Mouse (Mus musculus) hindbrain, embryonic 14.5 days (tissue): ENCODE results near the gene Trdn. TPM values are rescaled to one million over a fixed set of nuclear protein-coding genes. Genes with fewer than 3 reads are reported as not detected.

Experiments used
- ATAC-seq: fragments of 200-750 bp; cut with Nextera tagmentation; 2 replicates; pipeline ENCODE4 v1.8.0; 2017; ENCODE audit warnings: moderate number of reproducible peaks, mild to moderate bottlenecking, moderate TSS enrichment, moderate library complexity; ENCODE audit not compliant: low FRiP score
- DNase-seq: peaks from one replicate; pipeline ENCODE4 v3.0.0-alpha.2; 2015; ENCODE audit warnings: low spot score
- H3K27ac ChIP-seq: fragments of 300-500 bp; sonication (generic); 2 replicates; pipeline ENCODE4 v1.5.1; 2014; ENCODE audit warnings: mild to moderate bottlenecking, moderate library complexity
- H3K27me3 ChIP-seq: fragments of 300-500 bp; sonication (generic); 2 replicates; pipeline ENCODE4 v1.6.1; 2014; ENCODE audit warnings: mild to moderate bottlenecking, low read length, mixed read lengths; ENCODE audit not compliant: control insufficient read depth, insufficient read depth
- H3K36me3 ChIP-seq: fragments of 300-500 bp; sonication (generic); replicated peaks from 2 replicates; pipeline ENCODE4 v1.6.1; 2014; ENCODE audit not compliant: control insufficient read depth, insufficient read depth
- H3K4me1 ChIP-seq: fragments of 300-500 bp; sonication (generic); replicated peaks from 2 replicates; pipeline ENCODE4 v1.6.1; 2014; ENCODE audit warnings: antibody characterized with exemption, low read length, mixed read lengths; ENCODE audit not compliant: control insufficient read depth, insufficient read depth
- H3K4me2 ChIP-seq: fragments of 300-500 bp; sonication (generic); replicated peaks from 2 replicates; pipeline ENCODE4 v1.6.1; 2014; ENCODE audit warnings: mild to moderate bottlenecking, moderate library complexity
- H3K4me3 ChIP-seq: fragments of 300-500 bp; sonication (generic); replicated peaks from 2 replicates; pipeline ENCODE4 v1.5.1; 2014; ENCODE audit warnings: mild to moderate bottlenecking, low read length
- H3K9ac ChIP-seq: fragments of 300-500 bp; sonication (generic); 2 replicates; pipeline ENCODE4 v1.6.1; 2014
- H3K9me3 ChIP-seq: fragments of 300-500 bp; sonication (generic); 2 replicates; pipeline ENCODE4 v1.6.1; 2016; ENCODE audit warnings: low read length; ENCODE audit not compliant: control insufficient read depth
- WGBS: fragments of 180-500 bp; shearing (Covaris S2); extraction: QIAGEN DNeasy Blood & Tissue Kit; methylation state at CpG from one replicate; pipeline ENCODE4 v1.1.7; 2014; 5-methylcytosine and 5-hydroxymethylcytosine counted together
- polyA plus RNA-seq: library from polyadenylated mRNA; unstranded; fragments of >200 nt; fragmentation: Nextera tagmentation; extraction: Ambion mirVana; gene quantifications from 2 replicates; pipeline ENCODE4 v1.2.1, GENCODE M21; 2014

The Trdn gene
- polyA plus RNA-seq, 1 experiment from 2014 or later = 0.13 TPM

GRCm38 (mm10) chr10:33256202-33256601, 175.8 kb downstream of the Trdn start:
- WGBS = 76% methylated on average over 1 of the region's 1 CpGs
- no peak for ATAC-seq

GRCm38 (mm10) chr10:33304982-33305381, 224.6 kb downstream of the Trdn start:
- H3K4me2 ChIP-seq = no peak overlapping the region
- H3K27me3 ChIP-seq = no peaks in the 10 kb centered on the region
- no peak overlapping the region for H3K4me3 ChIP-seq
- WGBS = 27% methylated on average over 2 of the region's 2 CpGs
- H3K27ac ChIP-seq = no peak overlapping the region
- no peaks in the 10 kb centered on the region for H3K9me3 ChIP-seq
- DNase-seq = peak; percentile 73
- H3K9ac ChIP-seq = no peak overlapping the region
- H3K4me1 ChIP-seq = no peaks in the 10 kb centered on the region
- no peaks in the 10 kb centered on the region for H3K36me3 ChIP-seq
- no peak for ATAC-seq

More at GRCm38 (mm10) chr10:33256202-33256601, 175.8 kb downstream of the Trdn start:
- Histone ChIP-seq H3K27ac (no peak overlapping the region), H3K4me1 (no peaks in the 10 kb centered on the region), H3K36me3 (no peaks in the 10 kb centered on the region), H3K9ac (no peak overlapping the region), H3K9me3 (no peaks in the 10 kb centered on the region), H3K27me3 (no peaks in the 10 kb centered on the region), H3K4me2 (no peak overlapping the region), H3K4me3 (no peak overlapping the region)
- no peak for DNase-seq

DNA sequence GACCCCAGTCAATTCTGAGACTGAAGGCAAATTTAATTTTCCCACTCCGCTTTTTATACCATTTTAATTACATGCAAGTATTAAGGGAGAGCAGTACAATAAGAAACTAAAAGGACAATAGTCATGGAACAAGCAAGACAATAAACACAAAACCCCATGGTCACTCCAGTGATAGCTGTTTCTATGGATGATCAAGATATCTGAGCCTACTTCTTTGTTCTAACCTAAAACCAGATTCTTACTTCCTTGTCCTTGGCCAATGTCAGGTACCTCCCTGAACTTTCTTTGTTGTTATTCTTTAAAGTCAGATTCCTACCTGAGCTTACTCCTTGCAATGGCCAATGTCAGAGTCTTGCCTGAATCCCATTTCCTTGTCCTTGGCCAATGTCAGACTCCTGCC, 272.7 kb downstream of the Trdn start:
- Histone ChIP-seq H3K36me3 (no peaks in the 10 kb centered on the region), H3K4me1 (no peaks in the 10 kb centered on the region), H3K27ac (no peak overlapping the region), H3K4me2 (no peak overlapping the region), H3K9me3 (no peaks in the 10 kb centered on the region), H3K4me3 (no peak overlapping the region), H3K27me3 (no peaks in the 10 kb centered on the region), H3K9ac (no peak overlapping the region)
- ATAC-seq (no peak), DNase-seq (no peak)
- WGBS = 76% methylated on average over 1 of the region's 1 CpGs

GRCm38 (mm10) chr10:33366521-33366920, 286.2 kb downstream of the Trdn start:
- Histone ChIP-seq H3K9me3 (no peaks in the 10 kb centered on the region), H3K9ac (no peak overlapping the region), H3K36me3 (no peaks in the 10 kb centered on the region), H3K4me1 (no peaks in the 10 kb centered on the region), H3K4me3 (no peak overlapping the region), H3K4me2 (no peak overlapping the region), H3K27me3 (no peaks in the 10 kb centered on the region), H3K27ac (no peak overlapping the region)
- no peak for ATAC-seq
- DNase-seq = no peak

DNA sequence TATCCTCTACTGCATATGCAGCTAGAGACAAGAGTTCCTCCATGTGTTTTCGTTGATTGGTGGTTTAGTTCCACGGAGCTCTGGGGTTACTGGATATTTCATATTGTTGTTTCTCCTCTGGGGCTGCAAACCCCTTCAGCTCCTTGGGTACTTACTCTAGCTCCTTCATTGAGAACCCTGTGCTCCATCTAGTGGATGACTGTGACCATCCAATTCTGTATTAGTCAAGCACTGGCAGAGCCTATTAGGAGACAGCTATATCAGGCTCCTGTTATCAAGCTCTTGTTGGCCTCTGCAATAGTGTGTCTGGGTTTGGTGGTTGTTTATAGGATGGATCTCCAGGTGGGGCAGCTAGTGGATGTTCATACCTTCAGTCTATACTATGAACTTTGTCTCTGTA, 290.2 kb downstream of the Trdn start:
- Histone ChIP-seq H3K4me1 (no peaks in the 10 kb centered on the region), H3K27me3 (no peaks in the 10 kb centered on the region), H3K9me3 (no peaks in the 10 kb centered on the region), H3K4me2 (no peak overlapping the region), H3K27ac (no peak overlapping the region), H3K36me3 (no peaks in the 10 kb centered on the region), H3K9ac (no peak overlapping the region), H3K4me3 (no peak overlapping the region)
- no peak for ATAC-seq
- DNase-seq = no peak
- WGBS = 71% methylated on average over 2 of the region's 2 CpGs

- Histone ChIP-seq H3K36me3 (no peaks in the 10 kb centered on the region), H3K27ac (no peak overlapping the region), H3K4me1 (no peaks in the 10 kb centered on the region), H3K4me2 (no peak overlapping the region), H3K9ac (no peak overlapping the region), H3K4me3 (no peak overlapping the region), H3K9me3 (no peaks in the 10 kb centered on the region), H3K27me3 (no peaks in the 10 kb centered on the region)
- ATAC-seq = no peak
- DNase-seq = no peak
- 58% methylated on average over 2 of the region's 2 CpGs for WGBS
These were observed 295.2 kb downstream of the Trdn start for GRCm38 (mm10) chr10:33375474-33376029.

Other genes with a start within 250 kb of the Trdn start
- gene Nkain2, start 190.1 kb upstream of the Trdn start, polyA plus RNA-seq = 16.6 and 18.3 TPM in 2 replicates